Mouse (Mus musculus) megakaryocyte progenitor cell, adult 5-6 weeks (primary cell): ENCODE results near the gene Tmem196. TPM values are rescaled to one million over a fixed set of nuclear protein-coding genes. Genes with fewer than 3 reads are reported as not detected.
A peak's percentile ranks its signal among the peaks of the same experiment; 100 is the strongest.

Source experiments
- ATAC-seq: replicated peaks from 2 replicates; pipeline ENCODE4 v1.8.0; 2016; ENCODE audit warnings: mild to moderate bottlenecking, moderate TSS enrichment, inconsistent platforms; ENCODE audit not compliant: poor library complexity
- total RNA-seq, 2 experiments: library from RNA; stranded (forward) in 1 of 2; stranded (reverse) in 1 of 2; fragments of 157-497, 149-512 nt in 1 of 2; fragments of 200-1000 nt in 1 of 2; gene quantifications; 2 replicates each; pipeline versions ENCODE4 v1.2.3 to v1.2.4; 2015 to 2017

The Tmem196 gene
- total RNA-seq (2015) (not detected in 2 replicates), total RNA-seq (2017) (not detected in 2 replicates)

- 0 out of 2 replicates have a peak, but pooled peaks have one; percentile 23 for ATAC-seq
These were observed at the start of gene Tmem196 for GRCm38 (mm10) chr12:119945589-119946310. Gene Tmem196, plus strand, starts transcription at chr12:119945822.

GRCm38 (mm10) chr12:119946311-119946692, 680 bp downstream of the Tmem196 start:
- no peak for ATAC-seq

- ATAC-seq = no peak
These were observed 11.4 kb downstream of the Tmem196 start for GRCm38 (mm10) chr12:119957041-119957440.

- ATAC-seq = no peak
These were observed 15.1 kb downstream of the Tmem196 start for GRCm38 (mm10) chr12:119960730-119961129.

GRCm38 (mm10) chr12:119965373-119965772, 19.8 kb downstream of the Tmem196 start:
- peak; percentile 87 for ATAC-seq

- no peak for ATAC-seq
These were observed 24.4 kb downstream of the Tmem196 start for GRCm38 (mm10) chr12:119970068-119970467.

GRCm38 (mm10) chr12:119981731-119982130, 36.1 kb downstream of the Tmem196 start:
- peak; percentile 91 for ATAC-seq

- no peak for ATAC-seq
These were observed 52.6 kb downstream of the Tmem196 start for GRCm38 (mm10) chr12:119998267-119998666.

- no peak for ATAC-seq
These were observed 58.7 kb downstream of the Tmem196 start for GRCm38 (mm10) chr12:120004280-120004679.

- ATAC-seq = no peak
These were observed 69.1 kb downstream of the Tmem196 start for GRCm38 (mm10) chr12:120014768-120015167.

GRCm38 (mm10) chr12:120015201-120015600, 69.6 kb downstream of the Tmem196 start:
- ATAC-seq = no peak

GRCm38 (mm10) chr12:120028089-120028959, 82.7 kb downstream of the Tmem196 start:
- peak; percentile 98 for ATAC-seq
